Mouse (Mus musculus) natural killer cell, adult 2 months (primary cell): ENCODE measurements around the gene Pxdn.

Experiments
- DNase-seq, 2 experiments: peaks; one replicate each; pipeline ENCODE4 v3.0.0; 2022; ENCODE audit warnings: low spot score in 2 of 2

Pxdn gene

GRCm38 (mm10) chr12:30024264-30024825 lies 86.9 kb downstream of the Pxdn start:
- DNase-seq = no peak

DNA sequence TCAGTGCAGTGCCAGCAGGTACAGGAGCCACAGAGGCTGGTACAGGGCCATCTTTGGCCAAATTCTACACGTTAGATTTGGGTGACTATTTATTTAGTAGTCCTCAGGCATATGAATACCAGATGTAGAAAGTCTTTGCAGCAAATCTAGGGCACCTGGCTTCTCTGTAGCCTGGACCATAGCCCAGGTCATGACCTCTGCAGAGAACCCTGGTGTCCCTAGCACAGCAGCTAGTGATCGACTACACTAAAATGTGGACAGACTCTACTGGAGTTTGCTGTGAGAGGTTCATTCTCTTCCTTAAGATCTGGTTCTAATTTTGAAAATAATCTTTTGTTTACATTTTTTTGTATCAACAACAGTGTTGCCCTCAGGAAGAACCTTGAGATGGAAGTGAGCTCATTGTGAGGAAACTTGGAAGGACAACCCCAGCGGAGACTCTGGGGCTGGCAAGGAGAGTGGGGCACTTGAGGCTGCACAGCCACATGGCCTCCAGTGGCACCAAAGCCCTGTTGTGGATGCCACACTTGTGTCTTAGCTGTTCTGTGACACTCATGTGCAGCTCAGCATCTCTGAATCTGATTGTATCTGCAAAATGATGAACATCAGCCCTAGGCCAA lies 90.4 kb downstream of the Pxdn start:
- DNase-seq = no peak

GRCm38 (mm10) chr12:30029111-30029510 lies 91.7 kb downstream of the Pxdn start:
- no peak for DNase-seq

DNA sequence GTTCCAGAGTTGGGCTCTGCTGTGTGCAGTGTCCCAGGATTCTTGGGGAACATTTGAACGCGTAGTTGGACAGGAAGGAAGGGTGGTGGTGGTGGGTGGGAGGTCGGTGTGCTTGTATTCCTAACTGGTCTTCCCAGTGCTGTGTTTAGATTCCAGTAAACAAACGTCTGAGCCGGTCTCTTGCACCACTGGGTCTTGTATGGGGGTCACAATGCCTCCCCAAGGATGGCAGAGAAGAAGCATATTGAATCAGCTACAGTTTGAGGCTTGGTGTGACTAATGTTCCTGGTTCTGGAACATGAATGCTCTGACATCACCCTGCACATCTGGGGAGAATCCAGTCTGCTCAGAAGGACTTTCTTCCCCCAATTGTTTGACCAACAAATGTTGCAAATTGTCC lies 93.2 kb downstream of the Pxdn start:
- DNase-seq = no peak

DNA sequence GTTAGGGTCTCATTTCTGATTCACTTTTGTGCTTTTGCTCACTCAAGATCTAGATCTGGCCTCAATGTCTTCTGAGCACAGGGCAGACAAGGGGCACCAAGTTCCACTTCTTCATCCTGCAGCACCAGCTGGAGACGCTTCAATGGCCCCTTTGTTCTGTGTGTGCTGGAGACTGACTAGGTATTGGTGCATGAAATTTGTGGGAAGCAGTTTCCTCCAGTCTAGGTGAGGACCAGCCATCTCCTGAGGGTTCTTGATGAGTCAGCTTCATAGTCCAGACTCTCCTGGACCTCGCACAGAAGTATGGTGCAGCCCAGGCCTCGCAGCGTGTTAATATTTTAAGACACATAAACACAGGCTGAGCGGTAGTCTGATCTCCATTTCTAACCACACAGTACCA lies 97.3 kb downstream of the Pxdn start:
- DNase-seq = no peak

DNA sequence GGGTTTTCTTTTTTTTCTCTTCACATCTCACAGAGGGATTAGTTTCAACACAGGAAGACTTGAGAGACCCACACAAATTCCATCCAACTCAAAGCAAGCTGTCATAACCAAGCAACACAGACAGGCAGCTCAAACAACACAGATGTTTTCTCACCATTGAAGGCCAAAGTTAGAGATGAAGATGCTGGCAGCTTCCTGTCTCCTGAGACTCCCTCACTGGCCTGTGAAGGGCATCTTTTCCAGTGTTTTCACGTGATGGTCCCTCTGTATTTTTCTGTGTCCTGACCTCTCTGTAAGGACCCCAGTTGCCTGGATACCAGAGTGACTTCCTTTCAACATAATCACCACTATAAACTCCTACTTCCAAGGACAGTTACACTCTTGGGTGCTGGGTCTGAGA lies 98.0 kb downstream of the Pxdn start:
- DNase-seq = no peak

DNA sequence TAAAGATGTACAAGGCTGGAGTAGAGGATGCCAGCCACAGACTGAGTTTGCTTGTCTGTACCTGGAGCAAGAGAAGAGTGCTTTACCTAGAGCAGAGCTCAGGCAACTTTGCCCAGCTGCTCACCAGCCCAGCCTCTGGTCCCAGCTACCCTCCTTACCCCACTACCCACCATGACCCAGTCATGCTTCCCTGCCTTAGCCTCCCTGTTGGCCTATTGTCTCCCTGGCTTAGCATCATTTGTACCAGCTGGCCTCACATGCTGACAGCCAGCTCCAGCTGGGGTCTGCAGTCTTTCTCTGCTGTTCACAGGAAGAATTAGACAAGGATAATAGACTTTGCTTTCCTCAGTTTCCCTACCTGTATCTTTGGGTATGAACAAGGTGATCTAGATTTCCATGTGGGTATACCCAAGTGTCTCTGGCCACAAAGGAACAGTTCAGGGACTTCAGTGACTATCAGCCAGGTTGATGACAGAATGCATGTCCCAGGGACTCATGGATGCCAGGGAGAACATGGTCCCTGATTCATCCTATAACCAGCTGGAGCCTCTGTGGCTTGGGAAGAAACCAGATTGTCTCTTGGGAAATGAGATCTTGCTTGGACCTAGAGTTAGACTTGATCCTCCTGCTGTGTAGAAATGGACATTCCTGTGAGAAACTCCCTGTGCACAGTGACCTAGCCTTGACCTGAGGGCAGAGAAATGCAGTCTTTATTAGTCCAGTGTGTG lies 98.6 kb downstream of the Pxdn start:
- DNase-seq = no peak

DNA sequence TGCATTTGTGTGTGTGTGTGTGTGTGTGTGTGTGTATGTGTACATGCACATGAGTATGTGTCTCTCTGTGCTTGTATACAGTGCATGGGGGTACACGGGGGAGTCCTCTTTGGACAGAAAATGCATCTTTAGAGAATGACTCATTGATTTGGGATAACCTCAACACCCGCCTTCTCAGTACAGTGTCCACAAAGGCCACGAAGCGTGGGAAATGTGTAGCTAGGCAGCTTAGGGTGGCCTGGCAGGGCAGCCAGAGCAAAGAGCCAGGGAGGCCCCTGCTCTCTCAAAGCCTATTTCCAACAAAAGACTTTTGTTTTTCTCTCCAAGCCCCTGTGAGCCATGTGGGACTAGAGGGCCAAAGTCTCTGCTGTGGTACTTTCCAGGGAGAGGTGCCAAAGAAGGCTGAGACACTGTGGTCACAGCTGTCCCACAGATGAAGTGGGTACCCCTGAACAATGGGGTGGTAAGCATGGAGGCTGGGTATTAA lies 99.2 kb downstream of the Pxdn start:
- DNase-seq = no peak

- DNase-seq = no peak
Measured at GRCm38 (mm10) chr12:30039565-30039964, 102.2 kb downstream of the Pxdn start.

GRCm38 (mm10) chr12:30040150-30040549 lies 102.7 kb downstream of the Pxdn start:
- DNase-seq = no peak

GRCm38 (mm10) chr12:30048848-30049247 lies 111.4 kb downstream of the Pxdn start:
- DNase-seq = no peak

GRCm38 (mm10) chr12:30049818-30050217 lies 112.4 kb downstream of the Pxdn start:
- DNase-seq = no peak

- no peak for DNase-seq
Measured at GRCm38 (mm10) chr12:30050235-30050634, 112.8 kb downstream of the Pxdn start.

GRCm38 (mm10) chr12:30054761-30055540 lies 117.5 kb downstream of the Pxdn start:
- no peak for DNase-seq

- no peak for DNase-seq
Measured at GRCm38 (mm10) chr12:30058044-30058443, 120.6 kb downstream of the Pxdn start.

DNA sequence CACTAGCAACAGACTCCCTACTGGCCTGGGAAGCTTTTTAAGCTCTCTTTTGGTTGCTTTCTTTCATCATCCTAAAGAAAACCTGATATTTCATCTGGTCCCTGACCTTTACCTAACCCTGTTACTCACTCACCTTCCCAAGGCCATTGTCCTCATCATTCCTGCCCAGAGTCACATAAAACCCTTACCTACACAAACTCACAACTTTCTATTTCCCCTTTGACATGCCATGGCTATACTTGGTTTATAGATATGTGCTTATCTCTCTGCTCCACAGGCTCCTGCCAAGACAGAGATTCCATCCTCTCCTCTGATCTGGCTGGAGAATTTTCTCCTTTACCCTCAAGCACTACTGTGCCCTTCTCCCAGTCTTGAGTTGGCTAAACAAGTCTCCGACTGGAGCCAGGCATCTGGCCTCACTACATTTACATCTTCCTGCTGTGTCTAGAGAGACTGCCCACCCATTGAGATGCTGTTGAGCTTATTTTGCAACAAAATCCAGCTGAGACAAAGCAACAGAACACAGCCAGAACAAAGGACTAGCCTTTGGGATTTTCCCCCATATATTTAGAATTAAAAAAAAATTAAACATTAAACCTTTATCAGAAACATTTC lies 124.2 kb downstream of the Pxdn start:
- no peak for DNase-seq

GRCm38 (mm10) chr12:30062118-30062505 lies 124.7 kb downstream of the Pxdn start:
- no peak for DNase-seq
